Mouse (Mus musculus): ENCODE results near the gene Fus.

GRCm38 (mm10) chr7:127923714-127924113, 43.5 kb upstream of the Fus start:
- TF ChIP-seq POLR2A (IDR thresholded peaks at IDR 0.05; ENCODE audit: borderline replicate concordance, control insufficient read depth, low read depth, low read length): no peak
- TF ChIP-seq CTCF (IDR thresholded peaks at IDR 0.05; ENCODE audit: control insufficient read depth, insufficient read depth, low read length): no peak
